Mouse (Mus musculus) hindbrain, embryonic 12.5 days (tissue): ENCODE data around the gene Msi1. TPM values are rescaled to one million over a fixed set of nuclear protein-coding genes. Genes with fewer than 3 reads are reported as not detected.

Experiments
- ATAC-seq: fragments of 200-750 bp; cut with Nextera tagmentation; 2 replicates; pipeline ENCODE4 v1.8.0; 2017; ENCODE audit warnings: moderate TSS enrichment; ENCODE audit not compliant: low FRiP score
- H3K27ac ChIP-seq: fragments of 300-500 bp; sonication (generic); 2 replicates; pipeline ENCODE4 v1.5.1; 2016; ENCODE audit warnings: mild to moderate bottlenecking
- H3K27me3 ChIP-seq: fragments of 300-500 bp; sonication (generic); 2 replicates; pipeline ENCODE4 v1.6.1; 2016; ENCODE audit warnings: mild to moderate bottlenecking
- H3K36me3 ChIP-seq: fragments of 300-500 bp; sonication (generic); 2 replicates; pipeline ENCODE4 v1.6.1; 2016; ENCODE audit warnings: mild to moderate bottlenecking
- H3K4me1 ChIP-seq: fragments of 300-500 bp; sonication (generic); 2 replicates; pipeline ENCODE4 v1.6.1; 2016
- H3K4me2 ChIP-seq: fragments of 300-500 bp; sonication (generic); replicated peaks from 2 replicates; pipeline ENCODE4 v1.6.1; 2016; ENCODE audit warnings: mild to moderate bottlenecking
- H3K4me3 ChIP-seq: fragments of 300-500 bp; sonication (generic); 2 replicates; pipeline ENCODE4 v1.5.1; 2016; ENCODE audit warnings: mild to moderate bottlenecking
- H3K9ac ChIP-seq: fragments of 300-500 bp; sonication (generic); 2 replicates; pipeline ENCODE4 v1.6.1; 2016; ENCODE audit warnings: mild to moderate bottlenecking, moderate library complexity
- H3K9me3 ChIP-seq: fragments of 300-500 bp; sonication (generic); replicated peaks from 2 replicates; pipeline ENCODE4 v1.6.1; 2016; ENCODE audit warnings: mild to moderate bottlenecking
- WGBS: fragments of 180-500 bp; shearing (Covaris S2); methylation state at CpG from one replicate; pipeline ENCODE4 v1.1.7; 2016; 5-methylcytosine and 5-hydroxymethylcytosine counted together
- polyA plus RNA-seq: library from polyadenylated mRNA; unstranded; fragments of >200 nt; fragmentation: Nextera tagmentation; extraction: Ambion mirVana; gene quantifications from 2 replicates; pipeline ENCODE4 v1.2.1, GENCODE M21; 2016

Msi1 gene
- polyA plus RNA-seq, 1 experiment from 2014 or later, result 128 TPM

GRCm38 (mm10) chr5:115476107-115476727 lies 46.8 kb downstream of the Msi1 start:
- 0 out of 2 replicates have a peak overlapping the region, but pooled peaks have one; percentile 30 for H3K27ac ChIP-seq
- H3K4me2 ChIP-seq, result peak overlapping the region; percentile 57
- H3K4me3 ChIP-seq, result peak overlapping the region; percentile 29
- peaks cover 19% of the 10 kb centered on the region for H3K27me3 ChIP-seq
- H3K9ac ChIP-seq, result peak overlapping the region; percentile 36; the same call in 1 of the 2 replicates
- H3K36me3 ChIP-seq, result no peaks in the 10 kb centered on the region
- WGBS, result 35% methylated on average over 12 of the region's 12 CpGs
- no peaks in the 10 kb centered on the region for H3K9me3 ChIP-seq
- peak; percentile 10; the same call in 1 of the 2 replicates for ATAC-seq
- H3K4me1 ChIP-seq, result peaks cover 13% of the 10 kb centered on the region

- ATAC-seq, result no peak
- H3K9ac ChIP-seq, result no peak overlapping the region
- no peak overlapping the region for H3K27ac ChIP-seq
- H3K4me3 ChIP-seq, result no peak overlapping the region
- no peak overlapping the region for H3K4me2 ChIP-seq
- H3K27me3 ChIP-seq, result peaks cover 35% of the 10 kb centered on the region
- no peaks in the 10 kb centered on the region for H3K36me3 ChIP-seq
- peaks cover 27% of the 10 kb centered on the region for H3K4me1 ChIP-seq
- no peaks in the 10 kb centered on the region for H3K9me3 ChIP-seq
- WGBS, result 37% methylated on average over 15 of the region's 15 CpGs
These were observed 50.2 kb downstream of the Msi1 start for GRCm38 (mm10) chr5:115479561-115479960.

GRCm38 (mm10) chr5:115480101-115480500 lies 50.7 kb downstream of the Msi1 start:
- ATAC-seq, result no peak
- Histone ChIP-seq H3K9ac (peak overlapping the region; percentile 43; the same call in 1 of the 2 replicates), H3K4me3 (peak overlapping the region; percentile 13; the same call in 1 of the 2 replicates), H3K27ac (no peak overlapping the region), H3K9me3 (no peaks in the 10 kb centered on the region), H3K4me2 (peak overlapping the region; percentile 40), H3K36me3 (no peaks in the 10 kb centered on the region), H3K27me3 (peaks cover 35% of the 10 kb centered on the region), H3K4me1 (peaks cover 31% of the 10 kb centered on the region)
- 14% methylated on average over 27 of the region's 27 CpGs for WGBS

GRCm38 (mm10) chr5:115482390-115483265 lies 53.2 kb downstream of the Msi1 start:
- Histone ChIP-seq H3K36me3 (no peaks in the 10 kb centered on the region), H3K27me3 (peaks cover 38% of the 10 kb centered on the region), H3K4me1 (peaks cover 24% of the 10 kb centered on the region), H3K4me2 (peak overlapping the region; percentile 34), H3K9me3 (no peaks in the 10 kb centered on the region), H3K4me3 (peak overlapping the region; percentile 14; the same call in 1 of the 2 replicates), H3K9ac (peak overlapping the region; percentile 38), H3K27ac (no peak overlapping the region)
- ATAC-seq, result no peak
- WGBS, result 26% methylated on average over 38 of the region's 38 CpGs

GRCm38 (mm10) chr5:115483385-115483784 lies 54.0 kb downstream of the Msi1 start:
- peaks cover 24% of the 10 kb centered on the region for H3K4me1 ChIP-seq
- no peak overlapping the region for H3K9ac ChIP-seq
- WGBS, result 19% methylated on average over 6 of the region's 6 CpGs
- H3K9me3 ChIP-seq, result no peaks in the 10 kb centered on the region
- no peaks in the 10 kb centered on the region for H3K36me3 ChIP-seq
- no peak overlapping the region for H3K27ac ChIP-seq
- H3K4me3 ChIP-seq, result no peak overlapping the region
- peak overlapping the region; percentile 34; the same call in 1 of the 2 replicates for H3K4me2 ChIP-seq
- H3K27me3 ChIP-seq, result peaks cover 38% of the 10 kb centered on the region
- no peak for ATAC-seq

GRCm38 (mm10) chr5:115483947-115484920 lies 54.8 kb downstream of the Msi1 start, which contains the start of gene Sirt4:
Gene Sirt4 (minus strand): TSS chr5:115484725.
- H3K36me3 ChIP-seq, result no peaks in the 10 kb centered on the region
- 9% methylated on average over 30 of the region's 30 CpGs for WGBS
- peak within 1 kb of the TSS; percentile 64 for H3K4me2 ChIP-seq
- peak; percentile 78 for ATAC-seq
- peaks cover 37% of the 10 kb centered on the region for H3K27me3 ChIP-seq
- peak within 1 kb of the TSS; percentile 40 for H3K4me3 ChIP-seq
- H3K9me3 ChIP-seq, result no peaks in the 10 kb centered on the region
- peak within 1 kb of the TSS; percentile 71 for H3K9ac ChIP-seq
- peak within 1 kb of the TSS; percentile 64 for H3K27ac ChIP-seq
- peaks cover 27% of the 10 kb centered on the region for H3K4me1 ChIP-seq

GRCm38 (mm10) chr5:115484996-115485395 lies 55.6 kb downstream of the Msi1 start:
- Histone ChIP-seq H3K9me3 (no peaks in the 10 kb centered on the region), H3K4me3 (peak overlapping the region; percentile 40; the same call in 1 of the 2 replicates), H3K27ac (no peak overlapping the region), H3K9ac (no peak overlapping the region), H3K4me2 (peak overlapping the region; percentile 64), H3K36me3 (no peaks in the 10 kb centered on the region), H3K27me3 (peaks cover 30% of the 10 kb centered on the region), H3K4me1 (peaks cover 27% of the 10 kb centered on the region)
- WGBS, result 65% methylated on average over 5 of the region's 5 CpGs
- no peak for ATAC-seq

- H3K4me1 ChIP-seq, result peaks cover 23% of the 10 kb centered on the region
- H3K4me2 ChIP-seq, result no peak overlapping the region
- no peaks in the 10 kb centered on the region for H3K9me3 ChIP-seq
- no peaks in the 10 kb centered on the region for H3K36me3 ChIP-seq
- H3K4me3 ChIP-seq, result no peak overlapping the region
- no peak overlapping the region for H3K9ac ChIP-seq
- no peak for ATAC-seq
- 87% methylated on average over 18 of the region's 18 CpGs for whole genome bisulfite sequencing
- H3K27me3 ChIP-seq, result peaks cover 24% of the 10 kb centered on the region
- no peak overlapping the region for H3K27ac ChIP-seq
These were observed 56.2 kb downstream of the Msi1 start for GRCm38 (mm10) chr5:115485489-115486205.

GRCm38 (mm10) chr5:115486726-115487125 lies 57.3 kb downstream of the Msi1 start:
- peaks cover 15% of the 10 kb centered on the region for H3K27me3 ChIP-seq
- H3K36me3 ChIP-seq, result no peaks in the 10 kb centered on the region
- no peak overlapping the region for H3K27ac ChIP-seq
- H3K4me3 ChIP-seq, result no peak overlapping the region
- no peaks in the 10 kb centered on the region for H3K9me3 ChIP-seq
- no peak overlapping the region for H3K9ac ChIP-seq
- no peak overlapping the region for H3K4me2 ChIP-seq
- H3K4me1 ChIP-seq, result peaks cover 32% of the 10 kb centered on the region
- no peak for ATAC-seq
- 55% methylated on average over 4 of the region's 4 CpGs for WGBS

- no peak overlapping the region for H3K9ac ChIP-seq
- no peak overlapping the region for H3K4me2 ChIP-seq
- H3K36me3 ChIP-seq, result no peaks in the 10 kb centered on the region
- H3K4me3 ChIP-seq, result no peak overlapping the region
- H3K27me3 ChIP-seq, result peaks cover 8% of the 10 kb centered on the region
- H3K4me1 ChIP-seq, result peaks cover 36% of the 10 kb centered on the region
- H3K27ac ChIP-seq, result no peak overlapping the region
- WGBS, result 87% methylated on average over 8 of the region's 8 CpGs
- ATAC-seq, result no peak
- no peaks in the 10 kb centered on the region for H3K9me3 ChIP-seq
These were observed 58.0 kb downstream of the Msi1 start for GRCm38 (mm10) chr5:115487353-115487752.

GRCm38 (mm10) chr5:115487942-115488580 lies 58.7 kb downstream of the Msi1 start:
- no peak overlapping the region; the same call in 1 of the 2 replicates for H3K4me3 ChIP-seq
- H3K27ac ChIP-seq, result no peak overlapping the region
- no peak overlapping the region for H3K9ac ChIP-seq
- H3K4me2 ChIP-seq, result no peak overlapping the region
- ATAC-seq, result no peak
- H3K4me1 ChIP-seq, result peaks cover 29% of the 10 kb centered on the region
- 74% methylated on average over 9 of the region's 9 CpGs for WGBS
- H3K9me3 ChIP-seq, result no peaks in the 10 kb centered on the region
- H3K27me3 ChIP-seq, result peaks cover 3% of the 10 kb centered on the region; the same call in 1 of the 2 replicates
- H3K36me3 ChIP-seq, result no peaks in the 10 kb centered on the region
